Mouse (Mus musculus): ENCODE data around the gene Aff4. TPM values are rescaled to one million over a fixed set of nuclear protein-coding genes. Genes with fewer than 3 reads are reported as not detected.
"Not testable (repeated sequence)": the region's sequence is repeated elsewhere in the genome, so short reads cannot be mapped to it uniquely, and the experiment has no call there.

The Aff4 gene
- total RNA-seq, 1 experiment: 97.2 TPM

- Histone ChIP-seq H3K9me3 (ENCODE audit: control insufficient read depth, insufficient read depth, low read depth, low read length) (no peaks in the 10 kb centered on the region), H3K9ac (ENCODE audit: insufficient read depth, low read depth, low read length, poor library complexity, severe bottlenecking) (no peak overlapping the region), H3K36me3 (ENCODE audit: control insufficient read depth, insufficient read depth, low read length, poor library complexity, severe bottlenecking) (peaks cover 7% of the 10 kb centered on the region), H3K4me1 (ENCODE audit: control insufficient read depth in 2 of 2, insufficient read depth in 2 of 2, low read length in 2 of 2, poor library complexity in 1 of 2) (peaks cover 0 to 1% of the 10 kb centered on the region in 2 experiments; a peak in 1 of 4 replicates), H3K4me3 (ENCODE audit: insufficient read depth in 1 of 2, low read depth in 1 of 2, low read length in 2 of 2, poor library complexity in 1 of 2, severe bottlenecking in 1 of 2) (no peak overlapping the region), H3K27ac (ENCODE audit: insufficient read depth, low read depth, low read length, poor library complexity, severe bottlenecking) (no peak overlapping the region)
- in situ Hi-C loops (cut with MboI; ENCODE audit: low sequenced_read_pairs in 2 of 2, unreplicated experiment in 2 of 2): no loop called here
- TF ChIP-seq HCFC1 (IDR thresholded peaks at IDR 0.05; ENCODE audit: borderline replicate concordance, insufficient read depth, low read length): no peak
- TF ChIP-seq ZC3H11A (IDR thresholded peaks at IDR 0.05; ENCODE audit: borderline replicate concordance, low read depth, low read length): no peak
- no peak for TF ChIP-seq MAFK (IDR thresholded peaks at IDR 0.05; ENCODE audit: insufficient read depth, low read depth, low read length)
- no peak for TF ChIP-seq ZNF384 (IDR thresholded peaks at IDR 0.05; ENCODE audit: low read depth, low read length)
- TF ChIP-seq CHD2 (IDR thresholded peaks at IDR 0.05; ENCODE audit: low read depth, low read length): no peak
- DNase-seq (ENCODE audit: low read depth, low spot score): no peak
Observed at GRCm38 (mm10) chr11:53425711-53426255, 75.2 kb downstream of the Aff4 start.

DNA sequence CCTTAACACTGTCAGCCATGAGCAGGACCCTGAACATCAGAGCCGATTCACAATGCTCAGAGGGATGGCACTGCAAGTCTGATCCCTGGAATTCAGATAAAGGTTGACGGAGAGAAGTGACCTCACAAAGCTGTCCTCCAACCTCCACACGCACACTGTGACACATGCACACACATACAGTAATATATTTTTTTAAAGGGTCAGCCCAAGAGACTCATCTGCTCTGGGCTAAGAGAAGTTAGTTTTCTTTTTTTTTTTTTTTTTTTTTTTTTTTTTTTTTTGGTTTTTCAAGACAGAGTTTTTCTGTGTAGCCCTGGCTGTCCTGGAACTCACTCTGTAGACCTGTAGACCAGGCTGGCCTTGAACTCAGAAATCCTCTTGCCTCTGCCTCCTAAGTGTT lies 76.3 kb downstream of the Aff4 start:
- H3K9me3 ChIP-seq (ENCODE audit: control insufficient read depth, insufficient read depth, low read depth, low read length); H3K27ac ChIP-seq (ENCODE audit: insufficient read depth, low read depth, low read length, poor library complexity, severe bottlenecking); H3K4me3 ChIP-seq (ENCODE audit: insufficient read depth in 1 of 2, low read depth in 1 of 2, low read length in 2 of 2, poor library complexity in 1 of 2, severe bottlenecking in 1 of 2); H3K36me3 ChIP-seq (ENCODE audit: control insufficient read depth, insufficient read depth, low read length, poor library complexity, severe bottlenecking); in situ Hi-C loops (cut with MboI; ENCODE audit: low sequenced_read_pairs in 2 of 2, unreplicated experiment in 2 of 2); H3K4me1 ChIP-seq (ENCODE audit: control insufficient read depth in 2 of 2, insufficient read depth in 2 of 2, low read length in 2 of 2, poor library complexity in 1 of 2); DNase-seq (ENCODE audit: low read depth, low spot score); H3K9ac ChIP-seq (ENCODE audit: insufficient read depth, low read depth, low read length, poor library complexity, severe bottlenecking): not testable (repeated sequence)
- peak; percentile 60; the same call in 1 of the 2 replicates for TF ChIP-seq ZNF384 (IDR thresholded peaks at IDR 0.05; ENCODE audit: low read depth, low read length)

DNA sequence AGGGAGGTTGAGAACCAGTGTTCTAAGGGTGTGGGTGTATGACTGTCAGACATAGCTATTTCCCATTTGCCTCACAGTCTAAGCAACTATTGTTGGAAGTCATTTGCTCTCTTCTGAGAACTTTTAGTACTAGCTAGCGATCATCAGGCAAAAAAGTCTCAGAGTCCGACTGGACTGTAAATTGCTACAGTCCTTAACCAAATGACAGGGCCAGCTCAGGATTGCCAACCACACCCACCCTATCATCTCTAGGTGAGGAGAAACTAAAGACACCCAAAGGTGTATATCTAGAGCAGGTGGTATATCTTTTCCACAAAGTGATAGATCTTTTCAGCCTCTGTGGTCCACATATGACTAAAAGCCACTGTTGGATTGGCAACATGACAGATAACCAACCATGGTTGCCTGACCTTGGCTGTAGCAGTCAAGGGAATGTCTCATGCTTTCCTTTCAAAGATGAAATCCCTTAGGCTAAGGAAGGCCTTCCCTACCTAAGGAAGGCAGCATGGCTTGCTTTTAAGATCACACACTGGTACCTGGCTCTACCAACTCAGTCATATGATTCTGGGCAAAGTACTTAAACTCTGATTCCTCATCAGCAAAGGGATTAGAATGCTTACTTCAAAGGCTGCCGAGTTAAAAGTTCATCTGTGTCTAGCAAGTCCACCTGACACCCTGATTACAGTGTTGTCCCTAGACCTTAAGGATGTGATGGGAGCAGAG lies 77.5 kb downstream of the Aff4 start:
- Histone ChIP-seq H3K9me3 (ENCODE audit: control insufficient read depth, insufficient read depth, low read depth, low read length) (no peaks in the 10 kb centered on the region), H3K4me3 (ENCODE audit: insufficient read depth in 1 of 2, low read depth in 1 of 2, low read length in 2 of 2, poor library complexity in 1 of 2, severe bottlenecking in 1 of 2) (no peak overlapping the region), H3K9ac (ENCODE audit: insufficient read depth, low read depth, low read length, poor library complexity, severe bottlenecking) (no peak overlapping the region), H3K27ac (ENCODE audit: insufficient read depth, low read depth, low read length, poor library complexity, severe bottlenecking) (no peak overlapping the region), H3K4me1 (ENCODE audit: control insufficient read depth in 2 of 2, insufficient read depth in 2 of 2, low read length in 2 of 2, poor library complexity in 1 of 2) (peaks cover 0 to 1% of the 10 kb centered on the region in 2 experiments; a peak in 2 of 4 replicates), H3K36me3 (ENCODE audit: control insufficient read depth, insufficient read depth, low read length, poor library complexity, severe bottlenecking) (peaks cover 5% of the 10 kb centered on the region)
- TF ChIP-seq MAFK (IDR thresholded peaks at IDR 0.05; ENCODE audit: insufficient read depth, low read depth, low read length) (no peak), ZC3H11A (IDR thresholded peaks at IDR 0.05; ENCODE audit: borderline replicate concordance, low read depth, low read length) (no peak), CHD2 (IDR thresholded peaks at IDR 0.05; ENCODE audit: low read depth, low read length) (no peak), ZNF384 (IDR thresholded peaks at IDR 0.05; ENCODE audit: low read depth, low read length) (no peak), HCFC1 (IDR thresholded peaks at IDR 0.05; ENCODE audit: borderline replicate concordance, insufficient read depth, low read length) (no peak)
- in situ Hi-C loops (cut with MboI; ENCODE audit: low sequenced_read_pairs in 2 of 2, unreplicated experiment in 2 of 2): no loop called here
- no peak for DNase-seq (ENCODE audit: low read depth, low spot score)

DNA sequence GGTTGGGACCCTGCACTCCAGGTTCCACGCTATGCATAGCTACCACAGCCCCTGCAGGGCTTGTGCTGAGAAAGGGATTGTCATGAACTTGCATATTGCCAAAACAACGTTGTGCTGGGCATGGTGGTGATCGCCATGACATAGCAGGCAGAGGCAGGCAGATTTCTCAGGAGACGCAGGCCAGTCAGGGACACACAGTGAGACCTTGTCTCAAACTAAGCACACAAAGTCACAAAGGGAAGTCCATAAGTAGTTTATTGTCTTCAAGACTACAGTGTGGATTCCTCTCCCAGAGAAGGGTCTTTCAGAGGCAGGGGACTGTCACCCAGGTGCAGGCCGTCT lies 78.1 kb downstream of the Aff4 start:
- no peaks in the 10 kb centered on the region for H3K9me3 ChIP-seq (ENCODE audit: control insufficient read depth, insufficient read depth, low read depth, low read length)
- no peak for TF ChIP-seq HCFC1 (IDR thresholded peaks at IDR 0.05; ENCODE audit: borderline replicate concordance, insufficient read depth, low read length)
- no peak for TF ChIP-seq MAFK (IDR thresholded peaks at IDR 0.05; ENCODE audit: insufficient read depth, low read depth, low read length)
- no peak for TF ChIP-seq ZNF384 (IDR thresholded peaks at IDR 0.05; ENCODE audit: low read depth, low read length)
- TF ChIP-seq ZC3H11A (IDR thresholded peaks at IDR 0.05; ENCODE audit: borderline replicate concordance, low read depth, low read length): no peak
- no peak for TF ChIP-seq CHD2 (IDR thresholded peaks at IDR 0.05; ENCODE audit: low read depth, low read length)

More for the DNA sequence above, 78.1 kb downstream of the Aff4 start:
- Histone ChIP-seq H3K36me3 (ENCODE audit: control insufficient read depth, insufficient read depth, low read length, poor library complexity, severe bottlenecking) (peaks cover 5% of the 10 kb centered on the region), H3K27ac (ENCODE audit: insufficient read depth, low read depth, low read length, poor library complexity, severe bottlenecking) (no peak overlapping the region), H3K4me1 (ENCODE audit: control insufficient read depth in 2 of 2, insufficient read depth in 2 of 2, low read length in 2 of 2, poor library complexity in 1 of 2) (peaks cover 0 to 1% of the 10 kb centered on the region in 2 experiments; a peak in 2 of 4 replicates), H3K9ac (ENCODE audit: insufficient read depth, low read depth, low read length, poor library complexity, severe bottlenecking) (no peak overlapping the region), H3K4me3 (ENCODE audit: insufficient read depth in 1 of 2, low read depth in 1 of 2, low read length in 2 of 2, poor library complexity in 1 of 2, severe bottlenecking in 1 of 2) (no peak overlapping the region)
- no peak for DNase-seq (ENCODE audit: low read depth, low spot score)
- in situ Hi-C loops (cut with MboI; ENCODE audit: low sequenced_read_pairs in 2 of 2, unreplicated experiment in 2 of 2): no loop called here
